Comparison of ENCODE assay signal across 24 mouse cellular contexts in genomic region chr16:65864471-65864870, GRCm38 (mm10). TPM values are rescaled to one million over a fixed set of nuclear protein-coding genes. Genes with fewer than 3 reads are reported as not detected.
DNase-seq lines count a peak whose midpoint lies in the region; ATAC-seq and TF ChIP-seq lines count a peak whose summit lies in the region.
"Had no signal": no experiment of that assay in that cellular context is flagged by ENCODE, and none has a peak within 500 bp of the region (broad histone marks: within the 10 kb centered on the region; RNA-seq: fewer than 3 reads in every experiment).

No protein-coding gene starts in this region.

- no peak for TF ChIP-seq EP300 in lung, postnatal 0 days (IDR thresholded peaks at IDR 0.05)

- no peak for TF ChIP-seq CTCF in lung, postnatal 0 days (IDR thresholded peaks at IDR 0.05)

- H3K4me1 ChIP-seq in lung, postnatal 0 days (ENCODE audit: insufficient read depth, low read depth, low read length): no peaks in the 10 kb centered on the region
- H3K4me1 ChIP-seq in embryonic facial prominence, embryonic 14.5 days (ENCODE audit: control insufficient read depth, insufficient read depth, low read length): peaks cover 19% of the 10 kb centered on the region
- H3K4me1 ChIP-seq: hindbrain, embryonic 13.5 days; liver, embryonic 12.5 days; midbrain, embryonic 15.5 days; neural tube, embryonic 12.5 days had no signal

- peak; percentile 72 for DNase-seq in lung, postnatal 0 days (ENCODE audit: low spot score)
- no peak for DNase-seq in lung, postnatal 25 days (ENCODE audit: low spot score)
- DNase-seq in embryo, embryonic 11 days: peak; percentile 44
- DNase-seq in embryonic facial prominence, embryonic 14.5 days (ENCODE audit: low spot score): peak; percentile 67
- peak; percentile 32 for DNase-seq in mesoderm, embryonic 11.5 days (ENCODE audit: low read depth, low spot score)
- DNase-seq in left cerebral cortex, adult 11 months (ENCODE audit: low spot score): no peak
- DNase-seq in cerebellum, postnatal 36 days: no peak
- DNase-seq: adrenal gland, postnatal 36 days; cerebellum, adult 11 months; cerebellum, postnatal 14 days; gastrocnemius, postnatal 14 days; heart, adult 11 months; heart, postnatal 10 days; kidney, adult 8-10 months; kidney, postnatal 10 days; lung, adult 18-20 months; right cerebral cortex, postnatal 25 days had no signal

- H3K27me3 ChIP-seq in lung, postnatal 0 days (replicated peaks; ENCODE audit: insufficient read depth, low read length): no peaks in the 10 kb centered on the region
- H3K27me3 ChIP-seq in embryonic facial prominence, embryonic 14.5 days (replicated peaks; ENCODE audit: control insufficient read depth, insufficient read depth, low read length): no peaks in the 10 kb centered on the region
- H3K27me3 ChIP-seq: embryonic facial prominence, embryonic 15.5 days; hindbrain, embryonic 13.5 days; liver, embryonic 12.5 days; midbrain, embryonic 15.5 days; neural tube, embryonic 12.5 days had no signal

- peak; percentile 49 for ATAC-seq in lung, postnatal 0 days
- ATAC-seq in embryonic facial prominence, embryonic 14.5 days (ENCODE audit: low read depth): no peak; the same call in 1 of the 2 replicates
- ATAC-seq: forebrain, embryonic 14.5 days; liver, embryonic 12.5 days; midbrain, embryonic 15.5 days had no signal

- H3K4me3 ChIP-seq in lung, postnatal 0 days (ENCODE audit: low read depth, low read length): no peak overlapping the region
- H3K4me3 ChIP-seq in embryonic facial prominence, embryonic 14.5 days (ENCODE audit: low read depth, low read length): no peak overlapping the region
- H3K4me3 ChIP-seq: embryonic facial prominence, embryonic 15.5 days; hindbrain, embryonic 13.5 days; liver, embryonic 12.5 days; midbrain, embryonic 15.5 days; neural tube, embryonic 12.5 days had no signal

- no peak overlapping the region for H3K27ac ChIP-seq in lung, postnatal 0 days (ENCODE audit: low read length)
- 0 out of 2 replicates have a peak overlapping the region, but pooled peaks have one; percentile 29 for H3K27ac ChIP-seq in embryonic facial prominence, embryonic 14.5 days (replicated peaks; ENCODE audit: low read depth, low read length)
- H3K27ac ChIP-seq: embryonic facial prominence, embryonic 15.5 days; hindbrain, embryonic 13.5 days; liver, embryonic 12.5 days; midbrain, embryonic 15.5 days; neural tube, embryonic 12.5 days had no signal

- no peak overlapping the region for H3K4me2 ChIP-seq in lung, postnatal 0 days (replicated peaks; ENCODE audit: low read depth, low read length)
- H3K4me2 ChIP-seq in embryonic facial prominence, embryonic 14.5 days (ENCODE audit: low read depth, low read length): no peak overlapping the region
- H3K4me2 ChIP-seq: embryonic facial prominence, embryonic 15.5 days; heart, embryonic 11.5 days; hindbrain, embryonic 13.5 days; liver, embryonic 12.5 days; midbrain, embryonic 15.5 days; neural tube, embryonic 12.5 days had no signal

- H3K9me3 ChIP-seq in lung, postnatal 0 days (ENCODE audit: low read length): no peaks in the 10 kb centered on the region
- no peaks in the 10 kb centered on the region for H3K9me3 ChIP-seq in embryonic facial prominence, embryonic 14.5 days (ENCODE audit: control insufficient read depth, low read length)
- H3K9me3 ChIP-seq: embryonic facial prominence, embryonic 15.5 days; hindbrain, embryonic 13.5 days; liver, embryonic 12.5 days; midbrain, embryonic 15.5 days; neural tube, embryonic 12.5 days had no signal

- no peaks in the 10 kb centered on the region for H3K36me3 ChIP-seq in lung, postnatal 0 days (ENCODE audit: insufficient read depth, low read length)
- H3K36me3 ChIP-seq in embryonic facial prominence, embryonic 14.5 days (ENCODE audit: control insufficient read depth, insufficient read depth, low read length): no peaks in the 10 kb centered on the region
- H3K36me3 ChIP-seq: embryonic facial prominence, embryonic 15.5 days; hindbrain, embryonic 13.5 days; liver, embryonic 12.5 days; midbrain, embryonic 15.5 days; neural tube, embryonic 12.5 days had no signal

- no peak overlapping the region for H3K9ac ChIP-seq in lung, postnatal 0 days (replicated peaks; ENCODE audit: low read depth)
- no peak overlapping the region for H3K9ac ChIP-seq in embryonic facial prominence, embryonic 14.5 days (ENCODE audit: low read depth, low read length)
- H3K9ac ChIP-seq: embryonic facial prominence, embryonic 15.5 days; hindbrain, embryonic 13.5 days; liver, embryonic 12.5 days; midbrain, embryonic 15.5 days; neural tube, embryonic 12.5 days had no signal

- WGBS in lung, postnatal 0 days: 62% methylated on average over 5 of the region's 5 CpGs
- 21% methylated on average over 5 of the region's 5 CpGs for WGBS in embryonic facial prominence, embryonic 14.5 days

RNA-seq across cellular contexts. Expression of gene Vgll3, which starts 49.4 kb away (rescaled TPM):
- 5.2 and 5.6 TPM in 2 replicates for polyA plus RNA-seq in lung, postnatal 0 days (2015; fragmentation: Nextera tagmentation; extraction: Ambion mirVana)
- 28.7 and 35.6 TPM in 2 replicates for polyA plus RNA-seq in embryonic facial prominence, embryonic 14.5 days (2014; fragmentation: Nextera tagmentation; extraction: Ambion mirVana)

Comparison
In these comparisons a context has a peak if more than half of its experiments do, and no peak if none do; other contexts are left out.
1. DNase-seq: peak in lung, postnatal 0 days (single experiment), embryo, embryonic 11 days (single experiment), embryonic facial prominence, embryonic 14.5 days (single experiment) and mesoderm, embryonic 11.5 days (single experiment); none in lung, postnatal 25 days (single experiment), left cerebral cortex, adult 11 months (single experiment) and cerebellum, postnatal 36 days (0 of 2).